Mouse (Mus musculus): ENCODE measurements at regions not wholly inside any gene's neighbourhood (a gene's known extent, or its start where the extent isn't known, plus 50 kb on each side); places are given as distances from the start of the nearest gene placed in this dataset.

GRCm38 (mm10) chr5:73930205-73930604 is 138.0 kb downstream of the Usp46 start:
- no peak for DNase-seq (ENCODE audit: low read depth)

DNA sequence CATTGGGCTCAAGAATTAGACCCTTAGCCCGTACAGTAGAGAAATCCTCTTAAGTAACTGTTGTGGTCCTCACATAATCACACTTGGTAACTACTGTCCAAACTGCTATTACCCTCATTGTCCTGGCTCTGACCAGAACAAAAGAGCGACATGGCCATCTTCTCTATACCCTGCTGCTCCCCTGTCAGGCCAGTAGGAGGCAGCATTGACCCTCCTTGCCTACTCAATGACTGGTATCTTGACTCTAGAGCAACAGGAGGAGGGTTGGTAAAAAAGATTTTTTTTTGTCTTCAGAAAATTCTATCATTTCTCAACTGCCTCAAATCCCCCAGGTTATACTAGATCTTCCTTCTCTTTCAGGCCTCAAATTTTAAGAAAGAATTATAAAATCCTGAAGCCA is 130.4 kb downstream of the Usp46 start:
- DNase-seq (ENCODE audit: low read depth): peak; percentile 65

DNA sequence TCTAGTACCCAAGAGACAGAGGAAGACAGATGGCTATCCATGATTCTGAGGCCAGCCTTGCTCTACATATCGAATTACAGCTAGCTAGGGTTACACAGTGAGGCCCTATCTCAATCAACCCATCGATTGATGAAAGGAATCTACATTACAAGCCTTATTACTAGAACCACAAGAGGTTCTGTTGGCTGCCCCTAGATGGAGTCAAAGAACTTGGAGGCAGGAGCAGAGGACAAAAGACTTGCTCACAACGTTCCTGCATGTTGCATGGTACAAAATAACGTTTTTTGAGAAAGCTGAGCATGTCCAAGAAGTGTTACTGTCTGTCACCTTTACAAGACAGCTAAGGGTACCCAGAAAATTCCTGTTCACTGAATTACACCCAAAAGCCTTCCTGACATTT is 129.8 kb downstream of the Usp46 start:
- DNase-seq (ENCODE audit: low read depth): peak; percentile 20

GRCm38 (mm10) chr5:73942950-73943349 is 125.3 kb downstream of the Usp46 start:
- DNase-seq (ENCODE audit: low read depth): no peak

- no peak for DNase-seq (ENCODE audit: low read depth)
These were observed 122.6 kb downstream of the Usp46 start for GRCm38 (mm10) chr5:73945671-73946070.

- peak; percentile 15 for DNase-seq (ENCODE audit: low read depth)
These were observed 122.1 kb downstream of the Usp46 start for GRCm38 (mm10) chr5:73946164-73946563.

DNA sequence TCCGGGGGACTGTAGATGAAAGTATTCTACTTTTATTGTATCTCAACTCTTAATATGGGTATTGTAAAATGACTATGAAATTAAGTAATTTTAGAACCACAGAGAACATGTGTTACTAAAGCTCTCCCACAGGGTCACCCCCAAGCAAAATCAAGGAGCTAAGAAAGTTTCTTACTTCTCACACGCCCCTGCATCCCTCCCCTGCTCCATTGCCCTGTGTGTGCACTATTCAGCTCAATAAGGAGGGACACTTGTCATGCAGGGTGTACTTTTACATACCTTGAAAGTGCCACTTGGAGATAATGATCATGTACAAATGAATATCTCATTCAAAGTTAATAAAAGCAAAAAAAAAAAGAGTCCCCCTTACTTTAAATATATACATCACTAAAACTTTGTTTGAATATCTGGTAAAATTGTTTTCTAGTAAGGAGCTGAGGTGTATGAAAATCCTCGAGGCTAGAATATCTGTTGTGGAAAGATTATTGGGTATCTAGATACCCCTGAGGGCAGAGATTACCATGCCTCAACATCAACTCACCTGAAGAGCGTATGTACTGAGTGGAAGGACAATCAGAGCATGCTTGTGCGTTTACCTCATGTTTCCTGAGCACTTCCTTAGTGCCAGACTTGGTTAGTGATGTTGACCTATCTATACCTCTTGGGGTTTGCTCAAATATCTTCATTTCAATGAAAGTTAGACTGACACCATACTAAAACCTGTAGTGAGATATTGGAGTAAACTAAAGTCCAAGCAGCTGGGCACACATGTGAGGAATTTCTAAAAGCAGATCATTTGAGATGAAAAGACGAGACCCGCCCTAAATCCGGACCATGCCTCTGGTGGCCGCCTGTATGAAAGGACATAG is 120.0 kb downstream of the Usp46 start:
- no peak for DNase-seq (ENCODE audit: low read depth)

All from NIH3T3 (cell line).